Mouse (Mus musculus): ENCODE results near the gene Nes. TPM values are rescaled to one million over a fixed set of nuclear protein-coding genes. Genes with fewer than 3 reads are reported as not detected.

Nes gene
- polyA plus RNA-seq, 1 experiment, result 0.29 TPM

- peaks cover 62% of the 10 kb centered on the region for H3K4me1 ChIP-seq
- no peaks in the 10 kb centered on the region for H3K9me3 ChIP-seq
- peaks cover 94% of the 10 kb centered on the region for H3K27me3 ChIP-seq (replicated peaks)
- TF ChIP-seq GATA1 (IDR thresholded peaks at IDR 0.05; ENCODE audit: borderline replicate concordance, low read length) (no peak), FLI1 (IDR thresholded peaks at IDR 0.05; ENCODE audit: low read length) (no peak)
- peaks cover 11% of the 10 kb centered on the region for H3K36me3 ChIP-seq (replicated peaks; ENCODE audit: low read length)
- H3K4me3 ChIP-seq (replicated peaks), result no peak overlapping the region
Measured at GRCm38 (mm10) chr3:87949266-87949954, 21.5 kb upstream of the Nes start.

DNA sequence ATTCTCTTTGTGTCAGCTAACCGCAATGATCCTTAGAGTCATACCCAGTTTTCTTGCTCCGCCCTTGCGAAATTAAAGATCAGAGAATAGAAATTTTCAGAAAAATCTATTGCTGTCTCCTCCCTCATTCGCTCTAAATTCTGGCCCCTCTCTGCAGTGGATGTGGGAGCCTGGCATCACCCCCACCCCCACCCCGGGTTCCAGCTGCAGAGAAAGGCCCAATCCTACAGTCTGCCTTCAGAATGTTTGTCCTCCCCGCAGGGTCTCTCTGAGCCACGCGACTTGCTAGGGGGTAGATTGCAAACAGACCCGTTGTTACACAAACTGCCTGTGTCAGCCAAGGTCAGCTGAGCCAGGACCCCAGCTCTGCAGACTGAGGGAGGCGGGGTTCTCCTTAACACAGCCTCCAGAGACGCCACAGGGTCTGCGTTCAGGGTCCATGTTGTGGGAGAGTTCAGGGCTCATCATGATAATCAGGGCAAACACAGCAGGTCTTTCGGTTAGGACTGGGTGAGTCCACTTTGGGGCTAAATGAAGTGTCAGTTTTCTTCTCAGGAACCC is 20.8 kb upstream of the Nes start:
- TF ChIP-seq GATA1 (IDR thresholded peaks at IDR 0.05; ENCODE audit: borderline replicate concordance, low read length) (no peak), FLI1 (IDR thresholded peaks at IDR 0.05; ENCODE audit: low read length) (no peak)
- H3K9me3 ChIP-seq, result no peaks in the 10 kb centered on the region
- H3K27me3 ChIP-seq (replicated peaks), result peaks cover 98% of the 10 kb centered on the region
- H3K4me1 ChIP-seq, result peaks cover 62% of the 10 kb centered on the region
- no peak overlapping the region for H3K4me3 ChIP-seq (replicated peaks)
- H3K36me3 ChIP-seq (replicated peaks; ENCODE audit: low read length), result peaks cover 6% of the 10 kb centered on the region

- no peaks in the 10 kb centered on the region for H3K36me3 ChIP-seq (replicated peaks; ENCODE audit: low read length)
- TF ChIP-seq GATA1 (IDR thresholded peaks at IDR 0.05; ENCODE audit: borderline replicate concordance, low read length), result no peak
- TF ChIP-seq FLI1 (IDR thresholded peaks at IDR 0.05; ENCODE audit: low read length), result no peak
- peaks cover 96% of the 10 kb centered on the region for H3K27me3 ChIP-seq (replicated peaks)
- no peaks in the 10 kb centered on the region for H3K9me3 ChIP-seq
- peaks cover 52% of the 10 kb centered on the region for H3K4me1 ChIP-seq
- H3K4me3 ChIP-seq (replicated peaks), result peak overlapping the region; percentile 25
Measured at GRCm38 (mm10) chr3:87951946-87952345, 18.9 kb upstream of the Nes start.

GRCm38 (mm10) chr3:87952440-87952839 is 18.4 kb upstream of the Nes start:
- TF ChIP-seq FLI1 (IDR thresholded peaks at IDR 0.05; ENCODE audit: low read length) (no peak), GATA1 (IDR thresholded peaks at IDR 0.05; ENCODE audit: borderline replicate concordance, low read length) (no peak)
- Histone ChIP-seq H3K9me3 (no peaks in the 10 kb centered on the region), H3K27me3 (replicated peaks) (peaks cover 94% of the 10 kb centered on the region), H3K4me3 (replicated peaks) (no peak overlapping the region), H3K36me3 (replicated peaks; ENCODE audit: low read length) (no peaks in the 10 kb centered on the region), H3K4me1 (peaks cover 50% of the 10 kb centered on the region)

DNA sequence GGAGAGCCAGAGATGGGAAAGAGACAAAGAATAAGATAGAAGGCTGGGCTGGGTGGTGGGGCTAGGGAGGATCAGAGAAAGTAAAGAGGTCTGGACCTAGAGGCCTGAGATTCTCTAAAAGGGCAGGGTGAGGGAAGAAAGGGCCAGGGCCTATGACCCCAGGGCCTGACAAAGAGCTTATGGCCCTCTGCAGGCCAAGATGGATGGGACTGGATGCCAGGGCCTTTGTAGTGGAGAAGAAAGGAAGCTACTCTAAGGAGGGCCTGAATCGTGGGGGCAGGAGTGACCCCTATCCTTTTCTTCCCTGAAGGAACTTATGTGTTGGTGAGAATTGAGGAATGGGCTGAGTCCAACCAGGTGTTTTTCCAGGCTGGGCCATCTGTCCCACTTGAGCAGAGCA is 12.8 kb upstream of the Nes start:
- no peak for TF ChIP-seq GATA1 (IDR thresholded peaks at IDR 0.05; ENCODE audit: borderline replicate concordance, low read length)
- TF ChIP-seq FLI1 (IDR thresholded peaks at IDR 0.05; ENCODE audit: low read length), result no peak
- no peak overlapping the region for H3K4me3 ChIP-seq (replicated peaks)
- H3K9me3 ChIP-seq, result no peaks in the 10 kb centered on the region
- H3K4me1 ChIP-seq, result peaks cover 36% of the 10 kb centered on the region
- H3K36me3 ChIP-seq (replicated peaks; ENCODE audit: low read length), result no peaks in the 10 kb centered on the region
- peaks cover 80% of the 10 kb centered on the region for H3K27me3 ChIP-seq (replicated peaks)

DNA sequence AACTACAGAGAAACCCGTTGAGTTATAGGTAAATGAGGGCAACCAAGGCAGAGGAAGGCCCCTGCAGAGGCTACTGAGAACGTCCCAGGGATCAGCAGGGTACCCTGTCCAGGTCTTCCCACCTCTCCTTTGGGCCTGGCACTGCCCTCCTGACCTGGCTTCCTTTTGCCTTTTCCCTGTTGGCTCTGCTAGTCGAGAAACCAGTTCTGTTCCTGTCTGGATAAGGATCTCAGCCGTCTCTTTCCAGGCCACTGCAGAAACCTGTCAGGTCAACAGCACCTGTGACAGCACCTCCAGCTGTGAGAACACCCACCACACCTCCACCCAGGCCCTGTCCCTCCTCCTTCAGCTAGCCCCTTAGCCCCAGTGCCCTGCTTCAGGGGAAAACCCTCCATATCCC is 12.4 kb upstream of the Nes start:
- Histone ChIP-seq H3K27me3 (replicated peaks) (peaks cover 80% of the 10 kb centered on the region), H3K4me1 (peaks cover 40% of the 10 kb centered on the region), H3K36me3 (replicated peaks; ENCODE audit: low read length) (no peaks in the 10 kb centered on the region)

GRCm38 (mm10) chr3:87958967-87959366 is 11.9 kb upstream of the Nes start:
- Histone ChIP-seq H3K4me1 (peaks cover 40% of the 10 kb centered on the region), H3K36me3 (replicated peaks; ENCODE audit: low read length) (no peaks in the 10 kb centered on the region), H3K27me3 (replicated peaks) (peaks cover 77% of the 10 kb centered on the region), H3K9me3 (no peaks in the 10 kb centered on the region), H3K4me3 (replicated peaks) (no peak overlapping the region)
- TF ChIP-seq FLI1 (IDR thresholded peaks at IDR 0.05; ENCODE audit: low read length), result no peak
- TF ChIP-seq GATA1 (IDR thresholded peaks at IDR 0.05; ENCODE audit: borderline replicate concordance, low read length), result no peak

More for the DNA sequence above, 12.4 kb upstream of the Nes start:
- H3K4me3 ChIP-seq (replicated peaks), result no peak overlapping the region
- no peaks in the 10 kb centered on the region for H3K9me3 ChIP-seq
- TF ChIP-seq FLI1 (IDR thresholded peaks at IDR 0.05; ENCODE audit: low read length) (no peak), GATA1 (IDR thresholded peaks at IDR 0.05; ENCODE audit: borderline replicate concordance, low read length) (no peak)

DNA sequence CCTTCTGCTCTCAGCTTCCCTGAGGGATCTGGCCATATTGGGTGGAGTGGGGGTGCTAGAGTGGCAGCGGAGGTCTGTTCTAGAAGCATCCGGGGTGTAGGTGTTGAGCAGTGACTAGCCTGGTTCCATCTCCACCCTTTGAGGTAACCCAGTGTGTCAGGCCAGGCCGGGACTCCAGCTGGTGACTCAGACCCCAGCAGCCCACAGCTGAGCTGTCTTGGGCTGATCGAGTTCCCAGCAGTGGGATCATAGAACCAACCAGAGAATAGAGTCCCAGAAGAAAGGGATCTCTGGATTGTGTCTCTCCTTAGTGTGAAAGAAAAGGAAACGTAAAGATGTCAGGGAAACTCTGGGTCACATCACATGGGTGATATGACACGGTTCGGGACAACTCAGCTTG is 11.5 kb upstream of the Nes start:
- no peaks in the 10 kb centered on the region for H3K9me3 ChIP-seq
- peaks cover 40% of the 10 kb centered on the region for H3K4me1 ChIP-seq
- H3K4me3 ChIP-seq (replicated peaks), result no peak overlapping the region
- H3K27me3 ChIP-seq (replicated peaks), result peaks cover 77% of the 10 kb centered on the region
- no peaks in the 10 kb centered on the region for H3K36me3 ChIP-seq (replicated peaks; ENCODE audit: low read length)
- no peak for TF ChIP-seq FLI1 (IDR thresholded peaks at IDR 0.05; ENCODE audit: low read length)
- TF ChIP-seq GATA1 (IDR thresholded peaks at IDR 0.05; ENCODE audit: borderline replicate concordance, low read length), result no peak

- H3K4me3 ChIP-seq (replicated peaks), result peak overlapping the region; percentile 91
- 0 out of 2 replicates have a peak, but pooled peaks cover under 1% of the 10 kb centered on the region for H3K9me3 ChIP-seq
- no peak for TF ChIP-seq FLI1 (IDR thresholded peaks at IDR 0.05; ENCODE audit: low read length)
- TF ChIP-seq GATA1 (IDR thresholded peaks at IDR 0.05; ENCODE audit: borderline replicate concordance, low read length), result no peak
- H3K27me3 ChIP-seq (replicated peaks), result peaks cover 73% of the 10 kb centered on the region
- H3K4me1 ChIP-seq, result peaks cover 40% of the 10 kb centered on the region
- H3K36me3 ChIP-seq (replicated peaks; ENCODE audit: low read length), result no peaks in the 10 kb centered on the region
Measured at GRCm38 (mm10) chr3:87960191-87960585, 10.7 kb upstream of the Nes start.

GRCm38 (mm10) chr3:87960586-87961191 is 10.2 kb upstream of the Nes start:
- H3K4me1 ChIP-seq, result peaks cover 40% of the 10 kb centered on the region
- H3K9me3 ChIP-seq, result peaks cover 5% of the 10 kb centered on the region; the same call in 1 of the 2 replicates
- H3K4me3 ChIP-seq (replicated peaks), result peak overlapping the region; percentile 91
- no peak for TF ChIP-seq GATA1 (IDR thresholded peaks at IDR 0.05; ENCODE audit: borderline replicate concordance, low read length)
- no peaks in the 10 kb centered on the region for H3K36me3 ChIP-seq (replicated peaks; ENCODE audit: low read length)
- H3K27me3 ChIP-seq (replicated peaks), result peaks cover 72% of the 10 kb centered on the region

All from megakaryocyte, embryonic 14.5 days (primary cell).